Mouse (Mus musculus) cerebellum, adult 2 months (tissue): Measurements from ENCODE around the gene Cpped1. TPM values are rescaled to one million over a fixed set of nuclear protein-coding genes. Genes with fewer than 3 reads are reported as not detected.

ENCODE experiments used
- DNase-seq, 2 experiments: peaks; one replicate each; pipeline ENCODE4 v3.0.0; 2021
- H3K27ac ChIP-seq: fragments of 200-500 bp; 2 replicates; pipeline ENCODE4 v1.5.1; 2012; ENCODE audit warnings: low read length, control low read depth, inconsistent platforms; ENCODE audit not compliant: insufficient read depth
- H3K27me3 ChIP-seq: fragments of 200-500 bp; 2 replicates; pipeline ENCODE4 v1.6.1; 2012; ENCODE audit warnings: inconsistent platforms, mild to moderate bottlenecking, low read length, moderate library complexity; ENCODE audit not compliant: control insufficient read depth, insufficient read depth
- H3K4me1 ChIP-seq: fragments of 200-500 bp; 2 replicates; pipeline ENCODE4 v1.6.1; 2011; ENCODE audit warnings: low read length; ENCODE audit not compliant: control insufficient read depth, insufficient read depth
- H3K4me3 ChIP-seq: fragments of 200-500 bp; replicated peaks from 2 replicates; pipeline ENCODE3; 2011; ENCODE audit warnings: mild to moderate bottlenecking, low read depth, low read length, control low read depth; ENCODE audit not compliant: insufficient read depth
- CTCF ChIP-seq: fragments of 200-500 bp; IDR thresholded peaks from 2 replicates; pipeline ENCODE4 v1.5.1; 2011; ENCODE audit warnings: low read depth, mild to moderate bottlenecking, control low read depth, low read length, moderate library complexity, borderline replicate concordance; ENCODE audit not compliant: insufficient read depth
- POLR2A ChIP-seq: fragments of 200-500 bp; IDR thresholded peaks from 2 replicates; pipeline ENCODE4 v1.6.1; 2011; ENCODE audit warnings: low read length, control low read depth, borderline replicate concordance; ENCODE audit not compliant: insufficient read depth
- WGBS: fragments of 180-500 bp; shearing (Covaris S2); methylation state at CpG from one replicate; pipeline ENCODE4 v1.1.7; 2018; 5-methylcytosine and 5-hydroxymethylcytosine counted together
- polyA plus RNA-seq: library from polyadenylated mRNA; depleted of rRNA; stranded (reverse); fragments of >200 nt; gene quantifications from 2 replicates; pipeline ENCODE4 v1.2.3, GENCODE M21; 2012; rRNA removed

The Cpped1 gene
- polyA plus RNA-seq, 1 experiment: 19.8 TPM

DNA sequence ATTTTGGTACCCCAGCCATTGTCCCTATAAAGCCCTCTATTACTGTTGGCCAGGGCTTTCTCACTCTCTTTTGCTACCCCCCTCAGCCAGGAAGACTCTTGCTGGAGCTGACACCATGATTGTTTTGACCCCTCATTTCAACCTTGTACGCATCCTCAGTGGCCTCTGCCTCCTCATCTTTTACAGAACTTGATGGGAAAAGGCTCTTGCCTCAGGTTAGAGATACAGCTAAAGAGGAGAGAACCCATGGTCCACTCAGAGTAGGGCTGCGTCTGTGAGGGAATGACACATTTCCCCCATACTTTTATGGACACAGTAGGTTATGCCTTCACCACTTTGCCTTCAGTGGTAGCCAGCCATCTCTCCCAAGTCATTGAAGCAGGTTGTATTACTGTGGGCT, 155.1 kb downstream of the Cpped1 start:
- WGBS: 96% methylated on average over 2 of the region's 2 CpGs
- TF ChIP-seq CTCF (no peak), POLR2A (no peak)
- Histone ChIP-seq H3K27ac (no peak overlapping the region), H3K4me3 (no peak overlapping the region), H3K4me1 (peaks cover 10% of the 10 kb centered on the region), H3K27me3 (no peaks in the 10 kb centered on the region)
- peak in 1 of 2 experiments; percentile 4 for DNase-seq

Other genes with a start within 250 kb of the Cpped1 start
- 22.1 and 22.4 TPM in 2 replicates for gene Shisa9, start 74.7 kb upstream of the Cpped1 start, polyA plus RNA-seq